8 mouse cellular contexts compared by ENCODE assay signal in the genomic region with DNA sequence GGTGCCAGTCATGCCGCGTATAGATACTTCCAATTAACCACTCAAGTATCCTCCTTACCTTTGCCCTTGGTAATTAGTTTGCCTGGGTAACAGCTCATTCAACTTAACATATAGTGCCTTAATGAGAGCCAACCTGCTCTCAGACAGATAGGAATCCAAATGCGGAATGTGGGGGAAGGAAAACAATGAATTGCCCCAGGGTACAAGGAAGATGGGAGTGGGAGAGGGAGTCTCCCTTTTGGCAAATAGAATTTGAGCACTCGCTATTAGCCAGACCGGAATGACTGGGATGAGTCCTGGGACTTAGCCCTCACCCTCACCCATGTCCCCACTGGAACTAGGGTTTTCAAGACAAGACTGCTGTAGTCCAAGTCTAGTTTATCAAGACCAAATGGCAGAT. TPM values are rescaled to one million over a fixed set of nuclear protein-coding genes. Genes with fewer than 3 reads are reported as not detected.
DNase-seq lines count a peak whose midpoint lies in the region; ATAC-seq lines count a peak whose summit lies in the region.

No protein-coding gene starts in this region.

- H3K36me3 ChIP-seq in heart, embryonic 11.5 days (ENCODE audit: control insufficient read depth, insufficient read depth, low read length) = no peaks in the 10 kb centered on the region
- no peaks in the 10 kb centered on the region for H3K36me3 ChIP-seq in hindbrain, embryonic 13.5 days
- H3K36me3 ChIP-seq in midbrain, embryonic 13.5 days = no peaks in the 10 kb centered on the region

- no peaks in the 10 kb centered on the region for H3K9me3 ChIP-seq in heart, embryonic 11.5 days (replicated peaks; ENCODE audit: control insufficient read depth, low read length)
- no peaks in the 10 kb centered on the region for H3K9me3 ChIP-seq in hindbrain, embryonic 13.5 days
- no peaks in the 10 kb centered on the region for H3K9me3 ChIP-seq in midbrain, embryonic 13.5 days

- peak overlapping the region; percentile 91 for H3K4me3 ChIP-seq in heart, embryonic 11.5 days (ENCODE audit: low read depth, low read length)
- H3K4me3 ChIP-seq in hindbrain, embryonic 13.5 days = peak overlapping the region; percentile 96
- H3K4me3 ChIP-seq in midbrain, embryonic 13.5 days (replicated peaks) = peak overlapping the region; percentile 91

- intact Hi-C loops in heart, postnatal 36 days (cut with DNase I) = no loop called here

- no peaks in the 10 kb centered on the region for H3K27me3 ChIP-seq in heart, embryonic 11.5 days (ENCODE audit: control insufficient read depth, insufficient read depth, low read length)
- H3K27me3 ChIP-seq in hindbrain, embryonic 13.5 days = peaks cover 14% of the 10 kb centered on the region; the same call in 1 of the 2 replicates
- H3K27me3 ChIP-seq in midbrain, embryonic 13.5 days = peaks cover 19% of the 10 kb centered on the region

- no peak for DNase-seq in heart, postnatal 36 days
- DNase-seq in ZHBTc4 (ENCODE audit: low read depth, low spot score) = peak; percentile 86
- no peak for DNase-seq in frontal cortex, postnatal 10 days (ENCODE audit: low spot score in 2 of 2)
- no peak for DNase-seq in embryo, embryonic 9.5 days (ENCODE audit: extremely low spot score)
- no peak for DNase-seq in adipocyte (ENCODE audit: low spot score)

- peaks cover 11% of the 10 kb centered on the region for H3K4me1 ChIP-seq in heart, embryonic 11.5 days (ENCODE audit: control insufficient read depth, insufficient read depth, low read length)
- H3K4me1 ChIP-seq in hindbrain, embryonic 13.5 days (replicated peaks) = peaks cover 38% of the 10 kb centered on the region
- peaks cover 33% of the 10 kb centered on the region for H3K4me1 ChIP-seq in midbrain, embryonic 13.5 days (replicated peaks)

- peak overlapping the region; percentile 91; the same call in 1 of the 2 replicates for H3K9ac ChIP-seq in heart, embryonic 11.5 days (ENCODE audit: low read depth, low read length)
- peak overlapping the region; percentile 92 for H3K9ac ChIP-seq in hindbrain, embryonic 13.5 days
- H3K9ac ChIP-seq in midbrain, embryonic 13.5 days (replicated peaks) = no peak overlapping the region

- no peak overlapping the region for H3K27ac ChIP-seq in heart, embryonic 11.5 days (ENCODE audit: low read depth, low read length)
- H3K27ac ChIP-seq in hindbrain, embryonic 13.5 days = peak overlapping the region; percentile 95
- H3K27ac ChIP-seq in midbrain, embryonic 13.5 days = 0 out of 2 replicates have a peak overlapping the region, but pooled peaks have one; percentile 96

- WGBS in heart, embryonic 11.5 days (ENCODE audit: insufficient replicate concordance) = 7% methylated on average over 5 of the region's 5 CpGs
- WGBS in hindbrain, embryonic 13.5 days = 3% methylated on average over 5 of the region's 5 CpGs
- WGBS in midbrain, embryonic 13.5 days = 4% methylated on average over 5 of the region's 5 CpGs

- H3K4me2 ChIP-seq in heart, embryonic 11.5 days = peak overlapping the region; percentile 83
- H3K4me2 ChIP-seq in hindbrain, embryonic 13.5 days = peak overlapping the region; percentile 79
- H3K4me2 ChIP-seq in midbrain, embryonic 13.5 days (replicated peaks) = peak overlapping the region; percentile 81

- no peak; the same call in 1 of the 2 replicates for ATAC-seq in heart, embryonic 11.5 days (replicated peaks; ENCODE audit: insufficient number of reproducible peaks, low FRiP score, low TSS enrichment)
- ATAC-seq in hindbrain, embryonic 13.5 days (ENCODE audit: low FRiP score) = no peak
- peak; percentile 2; the same call in 1 of the 2 replicates for ATAC-seq in midbrain, embryonic 13.5 days

RNA-seq across cellular contexts. Expression of a gene that starts 1.0 kb away (rescaled TPM):
- polyA plus RNA-seq in heart, embryonic 11.5 days (2014; fragmentation: Nextera tagmentation; extraction: Ambion mirVana) = 5.8 and 6.9 TPM in 2 replicates
- total RNA-seq in heart, postnatal 36 days (2021) = 10 to 100 TPM in 1 of 2 experiments, 1 to 10 TPM in 1; 7.5 to 10.3 TPM
- polyA plus RNA-seq in hindbrain, embryonic 13.5 days (2015; fragmentation: Nextera tagmentation; extraction: Ambion mirVana) = 11.1 and 12.7 TPM in 2 replicates
- polyA plus RNA-seq in midbrain, embryonic 13.5 days (2015; fragmentation: Nextera tagmentation; extraction: Ambion mirVana) = 8.5 and 9.5 TPM in 2 replicates
